Mouse (Mus musculus) adrenal gland, postnatal 25 days (tissue): ENCODE results near the gene Fibcd1. TPM values are rescaled to one million over a fixed set of nuclear protein-coding genes. Genes with fewer than 3 reads are reported as not detected.
A peak's percentile ranks its signal among the peaks of the same experiment; 100 is the strongest.

ENCODE experiments used
- DNase-seq: peaks from one replicate; pipeline ENCODE4 v3.0.0; 2021; ENCODE audit warnings: mixed read lengths
- long read RNA-seq: library from polyadenylated mRNA; stranded (forward); transcript quantifications from one replicate; pipeline ENCODE4 v2.0.0, GENCODE M21; 2021
- total RNA-seq: library from RNA; stranded (reverse); gene quantifications from 2 replicates; pipeline ENCODE4 v1.2.3, GENCODE M21; 2021

The Fibcd1 gene
- 0.06 TPM in 1 of 2 replicates, not detected in the other for total RNA-seq
- long read RNA-seq, result 0 reads

DNA sequence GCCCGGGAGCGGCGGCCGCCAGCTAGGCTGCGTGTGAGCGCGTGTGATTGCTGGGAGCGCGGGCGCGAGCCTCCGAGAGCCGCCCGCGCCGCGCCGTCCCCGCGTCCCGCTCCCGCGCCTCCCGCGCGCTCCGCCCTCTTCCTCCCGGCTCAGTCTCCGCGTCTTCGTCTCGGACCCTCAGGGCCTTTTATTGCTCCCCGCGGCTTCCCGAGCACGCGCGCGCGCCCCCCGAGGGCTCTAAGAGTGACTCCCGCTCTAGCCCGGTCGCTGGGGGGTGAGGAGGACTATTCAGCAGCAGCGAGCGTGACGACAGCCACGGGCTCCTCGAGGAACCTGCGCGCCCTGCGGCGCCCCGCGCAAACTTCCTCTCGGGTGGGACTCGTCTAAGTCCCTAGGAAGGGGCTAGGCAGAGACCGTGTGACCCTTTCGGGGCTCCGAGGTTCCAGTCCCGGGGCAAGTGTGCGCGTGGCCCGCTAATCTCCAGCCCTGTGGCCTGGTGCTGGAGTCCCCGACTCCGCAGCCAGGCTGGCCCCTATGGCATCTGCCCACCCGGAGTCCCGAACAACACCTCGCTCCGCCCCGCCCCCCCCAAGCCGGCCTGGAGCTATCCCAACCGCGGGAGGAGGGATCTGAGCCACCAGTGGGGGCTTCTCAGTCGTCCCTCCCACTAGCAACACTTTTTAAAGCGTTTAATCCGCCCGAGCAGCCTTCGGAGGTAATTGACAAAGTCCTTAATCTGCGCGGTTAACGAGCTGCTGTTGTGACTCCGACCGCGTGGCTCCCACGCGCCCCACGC, at the start of gene Fibcd1:
Gene Fibcd1, minus strand, starts transcription at position 110 of the 796 bp plus-strand sequence.
- DNase-seq, result peak; percentile 21

DNA sequence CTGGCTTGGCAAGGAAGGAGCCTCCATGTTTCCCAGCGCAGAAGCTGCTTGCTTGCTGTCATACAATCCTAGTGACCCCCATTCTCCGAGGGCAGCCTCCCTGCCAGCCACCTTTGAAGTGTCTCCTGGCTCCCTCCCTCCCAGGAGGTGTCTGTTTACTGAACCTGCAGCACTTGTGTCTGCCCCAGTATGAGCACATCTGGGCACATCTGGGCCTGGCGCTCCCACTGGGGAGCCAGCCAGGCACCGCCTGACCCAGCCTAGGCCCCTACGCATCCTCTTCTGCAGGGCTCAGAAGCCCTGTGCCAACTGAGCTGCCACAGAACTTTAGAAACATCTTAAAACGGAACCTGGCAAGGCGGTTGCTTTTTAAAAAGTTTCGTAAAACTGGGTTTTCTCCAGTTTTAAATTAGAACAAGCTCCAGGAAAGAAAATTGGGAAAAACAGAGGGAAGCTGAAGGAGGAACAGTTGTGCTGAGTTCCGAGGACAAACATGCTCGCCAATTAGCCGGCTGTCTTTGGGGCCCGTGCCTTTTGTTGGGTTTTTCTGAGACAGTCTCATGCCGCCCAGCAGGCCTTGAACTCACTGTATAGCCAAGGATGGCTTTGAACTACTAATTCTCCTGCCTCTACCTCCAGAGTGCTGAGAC, 48.5 kb upstream of the Fibcd1 start:
- no peak for DNase-seq

DNA sequence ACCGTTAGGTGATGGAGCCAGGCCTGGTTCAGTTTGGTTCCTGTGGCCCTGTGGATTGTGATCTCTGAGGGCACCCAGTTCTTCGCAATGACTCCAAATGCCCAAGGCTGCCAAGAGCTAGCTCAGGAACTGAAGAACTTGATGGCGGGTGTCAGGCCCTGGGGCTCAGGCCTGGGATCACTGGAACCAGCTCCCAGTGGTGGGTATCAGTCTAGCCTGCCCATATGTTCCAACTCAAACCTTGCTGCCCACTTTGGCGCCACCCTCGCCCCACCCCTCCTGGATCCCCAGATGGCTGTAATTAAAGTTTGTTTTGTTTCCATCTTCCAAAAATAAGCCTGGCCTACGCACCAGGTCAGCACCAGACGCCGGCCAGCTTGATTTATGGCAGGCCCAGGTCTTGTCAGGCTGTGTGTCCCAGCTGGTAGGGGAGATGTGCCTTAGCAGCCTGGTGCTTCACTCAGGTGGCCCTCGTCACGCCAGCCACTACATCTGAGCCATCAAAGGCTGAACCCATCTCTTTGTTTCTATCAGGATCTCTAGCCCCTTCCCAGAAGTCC, 47.4 kb upstream of the Fibcd1 start:
- DNase-seq, result no peak

DNA sequence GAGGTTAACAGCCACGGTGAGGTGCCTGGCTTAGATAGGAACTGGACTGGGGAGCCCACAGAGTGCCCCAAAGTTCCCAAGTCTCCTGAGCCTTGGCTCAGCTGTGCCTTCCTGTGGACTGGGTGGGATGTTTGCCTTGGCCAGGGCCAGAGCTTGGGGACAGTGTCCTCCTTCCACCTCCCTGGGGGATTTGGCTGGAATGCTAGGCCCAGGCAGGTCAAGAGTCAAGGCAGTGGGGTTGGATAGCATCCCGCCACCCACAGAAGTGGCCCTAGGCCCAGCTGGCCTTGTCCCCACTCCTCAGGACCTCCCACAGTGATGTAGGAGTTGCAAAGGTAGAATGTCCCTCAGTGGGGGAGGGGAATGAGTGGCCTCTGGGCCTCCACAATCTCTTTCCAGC, 45.4 kb upstream of the Fibcd1 start:
- DNase-seq, result no peak

DNA sequence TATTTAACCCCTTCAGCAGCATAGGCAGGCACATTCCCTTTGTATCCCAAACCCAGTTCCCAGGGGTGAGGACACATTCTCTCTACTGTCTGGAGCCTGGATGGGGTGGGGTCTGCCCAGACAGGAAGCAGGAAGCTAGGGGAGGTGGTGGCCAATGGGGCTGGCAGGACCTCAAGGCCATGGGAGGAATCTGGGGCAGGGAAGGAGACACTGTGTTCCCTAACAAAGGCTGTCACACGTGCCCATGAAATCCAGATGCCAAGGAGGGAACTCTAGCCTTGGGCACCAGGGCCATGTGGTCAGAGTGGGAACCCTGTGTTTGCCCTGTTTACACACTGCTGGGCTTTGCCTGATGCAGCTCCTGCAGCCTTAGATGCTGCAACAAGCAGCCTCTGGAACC, 43.1 kb upstream of the Fibcd1 start:
- no peak for DNase-seq

DNA sequence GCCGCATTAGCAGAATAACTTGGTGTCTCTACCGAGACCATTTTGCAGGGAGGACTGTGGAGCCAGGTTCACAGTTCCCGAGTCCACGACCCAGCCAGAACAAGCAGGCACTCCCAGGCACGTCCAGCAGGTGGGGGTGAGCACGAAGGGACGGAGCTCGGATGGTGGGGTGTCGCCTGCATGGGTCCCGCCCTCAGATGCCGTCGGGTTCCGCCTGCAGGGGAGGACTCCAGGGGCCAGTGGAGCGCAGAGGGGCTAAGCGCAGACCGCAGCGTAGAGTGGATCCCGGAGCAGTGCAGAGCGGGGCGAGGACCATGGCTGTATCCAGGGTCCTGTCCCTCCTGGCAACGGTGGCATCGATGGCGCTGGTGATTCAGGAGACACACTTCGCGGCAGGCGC, 41.2 kb upstream of the Fibcd1 start, which contains the start of gene Lamc3:
Gene Lamc3, plus strand, starts transcription at position 262 of the 400 bp plus-strand sequence.
- DNase-seq, result peak; percentile 56

DNA sequence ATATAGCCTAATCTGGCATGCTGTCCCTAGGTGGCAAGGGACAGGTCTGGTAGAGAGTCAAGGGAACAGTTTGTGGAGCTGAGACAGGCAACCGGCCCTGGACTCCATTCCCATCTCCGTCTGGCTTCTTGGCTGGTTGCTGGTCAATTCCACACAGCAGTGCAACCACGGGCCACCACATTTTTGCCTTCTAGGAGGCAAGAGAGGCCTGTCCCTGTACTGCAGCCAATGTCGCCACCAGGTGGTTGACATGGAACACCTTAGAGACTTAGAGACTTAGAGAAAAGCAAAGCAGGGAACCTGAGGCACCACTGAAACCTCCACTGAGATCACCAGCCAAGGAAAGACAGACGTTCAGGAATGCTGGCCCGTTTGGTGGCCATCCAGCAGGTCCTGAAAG, 39.0 kb upstream of the Fibcd1 start:
- DNase-seq, result peak; percentile 37

DNA sequence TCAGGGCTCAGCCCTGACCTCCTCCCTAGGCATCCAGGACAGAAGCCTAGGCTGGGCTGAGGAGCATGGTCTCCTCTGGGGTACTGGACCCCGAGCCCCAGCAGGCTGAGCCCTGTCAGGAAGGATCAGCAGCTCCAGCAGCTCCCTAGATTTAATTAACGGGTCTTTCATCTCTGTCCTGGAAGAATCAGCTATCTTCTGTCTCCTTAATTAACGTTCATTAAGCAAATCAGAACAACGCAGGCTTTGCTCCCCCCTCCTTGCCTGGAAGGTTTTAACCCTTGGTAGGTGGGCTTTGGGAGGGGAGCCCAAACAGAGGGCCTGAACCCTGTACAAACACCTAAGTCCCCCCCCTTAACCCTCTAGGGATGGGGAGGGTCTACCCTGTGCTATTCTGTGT, 37.3 kb upstream of the Fibcd1 start:
- DNase-seq, result no peak

DNA sequence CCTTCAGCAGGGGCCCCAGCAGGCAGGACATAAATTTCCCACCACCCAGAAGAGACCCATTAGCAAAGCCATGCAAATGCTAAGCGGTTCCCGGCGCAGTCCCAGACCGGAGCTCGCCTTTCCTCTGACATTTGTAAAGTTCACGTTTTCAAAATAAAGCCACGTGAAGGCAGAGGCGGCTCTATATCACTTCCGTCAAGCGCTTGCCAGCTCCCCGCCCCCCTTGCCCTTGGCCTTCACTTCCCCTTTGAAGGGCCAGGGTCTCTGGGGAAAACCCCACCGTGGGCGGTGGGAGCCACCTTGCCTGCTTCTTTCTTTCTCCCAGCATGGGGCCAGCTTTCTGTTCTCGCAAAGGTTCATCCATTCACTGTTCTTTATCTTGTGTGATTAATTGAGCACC, 35.1 kb upstream of the Fibcd1 start:
- no peak for DNase-seq

DNA sequence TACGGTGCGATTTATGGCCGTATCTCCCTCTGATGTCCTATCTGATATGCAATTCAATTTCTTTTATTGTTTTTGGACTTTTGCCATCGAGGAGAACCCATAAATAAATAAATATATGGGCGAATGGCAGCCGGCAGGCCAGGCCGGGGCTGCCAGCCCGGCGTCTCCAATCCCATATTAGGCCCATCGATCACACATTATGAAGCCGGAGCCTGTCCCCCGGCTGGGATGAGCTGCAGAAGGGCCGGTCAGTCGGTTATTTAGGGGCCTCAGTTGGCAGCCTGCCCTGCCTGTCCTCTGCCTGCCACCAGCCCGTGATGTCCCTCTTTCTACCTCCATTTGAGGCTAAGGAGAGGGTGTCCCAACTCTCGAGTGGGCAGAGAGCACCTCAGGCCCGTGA, 32.8 kb upstream of the Fibcd1 start:
- DNase-seq, result no peak

DNA sequence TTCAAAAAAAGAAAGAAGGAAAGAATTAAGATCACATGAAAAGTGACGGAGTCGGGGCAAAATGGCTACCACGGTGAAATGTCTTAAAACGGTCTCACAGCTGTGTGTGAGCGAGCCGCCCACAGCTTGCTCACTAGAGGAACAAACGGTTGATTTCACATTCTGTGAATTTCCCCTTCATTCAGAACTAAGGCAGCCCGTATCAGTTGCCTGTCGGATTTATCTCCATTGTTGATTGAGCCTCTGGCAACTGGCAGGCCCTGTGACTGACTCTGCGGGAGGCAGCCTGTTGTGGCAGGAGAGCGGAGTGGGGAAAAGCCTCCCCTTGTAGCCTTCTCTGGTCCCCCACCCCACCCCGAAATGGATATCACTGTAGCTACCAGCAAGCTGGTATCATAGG, 30.6 kb upstream of the Fibcd1 start:
- no peak for DNase-seq

DNA sequence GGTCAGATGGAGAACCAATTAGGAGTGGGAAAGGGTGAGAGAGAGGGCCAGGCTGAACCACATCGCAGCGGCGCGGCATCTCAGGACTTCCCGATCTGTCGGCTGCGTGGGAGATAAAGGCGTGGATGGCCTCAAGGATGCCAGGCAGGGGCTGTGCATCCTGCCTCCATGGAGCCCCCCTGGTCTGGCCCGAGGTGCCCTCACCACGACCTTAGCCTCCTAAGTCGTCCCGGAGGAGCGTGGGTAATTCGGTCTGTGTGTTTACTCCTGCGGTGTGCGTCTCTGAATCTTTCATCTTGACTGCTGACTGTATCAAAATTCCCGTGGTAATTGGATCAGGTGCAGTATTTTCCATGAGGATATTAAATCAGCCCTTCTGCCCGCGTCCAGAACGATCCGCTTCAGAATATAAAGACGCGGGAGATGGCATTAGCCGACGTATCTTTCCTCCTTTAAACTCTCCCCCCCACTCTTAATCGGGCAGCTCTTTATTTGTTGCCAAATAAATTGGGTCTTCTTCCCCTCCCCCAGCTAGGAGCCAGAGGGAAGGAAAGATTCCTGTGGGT, 28.6 kb upstream of the Fibcd1 start:
- DNase-seq, result no peak

DNA sequence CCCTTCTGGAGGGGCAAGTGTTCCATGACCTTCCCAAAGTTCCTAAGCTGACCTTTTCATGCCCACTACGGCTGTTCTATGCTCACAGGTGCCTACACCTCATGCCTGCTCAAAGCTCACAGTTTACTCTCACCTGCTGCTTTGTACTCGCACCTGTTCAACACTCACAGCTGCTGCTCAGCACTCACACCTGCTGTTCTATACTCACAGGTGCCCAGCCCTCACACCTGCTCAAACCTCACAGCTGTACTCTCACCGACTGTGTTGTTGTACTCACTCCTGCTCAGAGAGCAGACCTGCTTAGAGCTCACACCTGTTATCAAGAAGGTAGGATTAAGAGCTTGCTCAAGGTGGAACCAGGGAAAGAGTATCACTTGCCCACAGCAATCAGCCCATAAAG, 24.9 kb upstream of the Fibcd1 start:
- DNase-seq, result no peak

DNA sequence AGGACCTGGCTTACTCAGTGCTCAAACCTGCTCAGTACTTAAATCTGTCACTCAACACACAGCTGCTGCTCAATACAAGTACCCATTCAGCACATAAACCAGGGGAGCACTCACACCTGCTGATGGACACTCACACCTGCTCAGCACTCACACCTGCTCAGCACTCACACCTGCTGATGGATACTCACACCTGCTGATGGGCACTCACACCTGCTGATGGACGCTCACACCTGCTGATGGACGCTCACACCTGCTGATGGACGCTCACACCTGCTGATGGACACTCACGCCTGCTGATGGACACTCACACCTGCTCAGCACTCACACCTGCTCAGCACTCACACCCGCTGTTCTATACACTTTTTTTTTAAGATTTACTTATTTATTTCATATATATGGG, 23.9 kb upstream of the Fibcd1 start:
- DNase-seq, result no peak

DNA sequence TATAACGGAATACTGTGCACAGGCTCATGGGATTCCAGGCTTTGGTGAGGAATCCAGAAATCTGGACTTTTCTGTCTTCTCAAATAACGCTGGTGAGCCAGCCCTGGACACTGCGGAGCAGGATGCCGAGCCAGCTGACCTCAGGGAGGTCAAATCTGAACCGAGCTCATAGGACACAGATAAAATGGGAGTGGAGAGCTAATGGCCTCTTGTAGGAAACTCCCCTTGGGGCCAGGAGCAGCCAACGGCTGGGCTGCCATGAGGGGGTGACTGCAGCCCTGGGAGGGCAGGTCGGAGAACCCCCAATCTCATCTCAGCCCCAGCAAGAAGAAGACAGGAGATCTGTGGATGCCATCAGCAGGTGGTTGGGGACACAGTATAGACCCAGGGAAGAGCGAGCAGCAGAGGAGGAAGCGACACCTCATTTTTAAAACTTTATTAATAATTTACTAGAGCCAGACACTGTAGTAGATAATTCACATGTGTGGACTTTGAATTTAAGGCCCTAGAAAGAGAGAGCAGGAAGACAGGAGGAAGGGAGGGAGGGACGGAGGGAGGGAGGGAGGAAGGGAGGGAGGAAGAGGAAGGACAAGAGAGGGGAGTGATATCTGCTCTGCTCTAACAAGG, 22.8 kb upstream of the Fibcd1 start:
- DNase-seq, result no peak

DNA sequence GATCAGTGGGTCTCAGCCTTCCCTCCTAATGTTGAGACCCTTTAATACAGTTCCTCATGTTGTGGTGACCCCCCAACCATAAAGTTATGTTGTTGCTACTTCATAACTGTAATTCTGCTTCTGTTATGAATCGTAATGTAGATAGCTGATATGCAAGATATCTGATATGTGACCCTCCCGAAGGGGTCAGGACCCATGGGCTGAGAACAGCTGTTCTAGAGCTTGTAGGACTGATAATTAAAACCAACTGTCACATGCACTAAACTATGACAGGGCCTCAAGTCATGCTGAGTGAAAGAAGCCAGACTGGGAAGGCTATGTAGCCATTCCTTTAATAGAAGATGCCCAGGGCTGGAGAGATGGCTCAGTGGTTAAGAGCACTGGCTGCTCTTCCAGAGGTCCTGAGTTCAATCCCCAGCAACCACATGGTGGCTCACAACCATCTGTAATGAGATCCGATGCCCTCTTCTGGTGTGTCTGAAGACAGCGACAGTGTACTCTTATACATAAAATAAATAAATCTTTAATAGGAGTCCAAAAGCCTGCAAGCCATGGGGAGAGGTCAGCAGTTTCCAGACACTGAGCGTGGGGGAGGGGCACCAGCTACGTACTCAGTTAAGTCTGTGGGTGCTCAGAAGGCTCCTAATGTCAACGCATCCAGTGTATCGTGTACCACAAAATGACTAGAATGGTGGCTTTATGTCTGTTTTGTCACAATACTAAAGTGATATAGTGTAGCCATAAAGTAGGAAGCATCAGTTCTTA, 22.1 kb upstream of the Fibcd1 start:
- no peak for DNase-seq

DNA sequence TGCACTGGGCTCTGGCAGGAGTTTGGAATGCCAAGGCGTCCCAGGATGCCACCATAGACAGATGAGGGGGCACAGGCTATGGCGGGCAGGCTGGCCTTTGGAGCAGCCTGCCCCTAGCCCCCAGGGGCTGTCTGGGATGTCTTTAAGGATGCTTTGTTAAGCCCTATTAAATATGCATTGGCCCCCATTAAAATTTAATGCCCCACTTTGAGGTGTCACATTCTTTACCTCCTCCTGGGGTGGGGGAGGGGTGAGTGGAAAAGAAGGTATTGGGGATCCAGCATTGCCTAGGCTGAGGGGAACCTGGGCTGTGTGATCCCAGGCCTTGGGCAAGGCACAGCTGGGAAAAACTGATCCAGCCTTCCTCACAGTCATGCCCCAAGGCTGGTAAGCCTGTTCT, 20.0 kb upstream of the Fibcd1 start:
- DNase-seq, result no peak

DNA sequence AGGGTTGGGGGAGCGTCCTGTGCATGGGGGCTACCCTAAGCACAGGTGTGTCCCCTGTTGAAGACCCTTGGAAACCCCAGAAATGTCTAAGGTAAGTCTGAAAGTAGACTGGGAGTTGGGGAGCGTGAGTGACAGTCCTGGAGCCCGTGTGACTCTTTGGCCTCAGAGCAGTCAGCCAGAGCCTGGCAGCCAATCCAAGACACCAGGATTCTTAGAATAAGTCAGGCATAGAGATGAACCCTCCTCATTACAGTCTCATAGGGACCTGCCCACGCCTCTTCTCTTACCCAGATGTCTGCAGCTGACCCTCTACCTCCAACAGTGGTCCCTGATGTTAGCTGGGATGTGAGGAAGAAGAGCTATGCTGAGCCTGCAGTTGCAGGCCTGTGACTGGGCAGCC, 19.5 kb upstream of the Fibcd1 start:
- DNase-seq, result no peak

DNA sequence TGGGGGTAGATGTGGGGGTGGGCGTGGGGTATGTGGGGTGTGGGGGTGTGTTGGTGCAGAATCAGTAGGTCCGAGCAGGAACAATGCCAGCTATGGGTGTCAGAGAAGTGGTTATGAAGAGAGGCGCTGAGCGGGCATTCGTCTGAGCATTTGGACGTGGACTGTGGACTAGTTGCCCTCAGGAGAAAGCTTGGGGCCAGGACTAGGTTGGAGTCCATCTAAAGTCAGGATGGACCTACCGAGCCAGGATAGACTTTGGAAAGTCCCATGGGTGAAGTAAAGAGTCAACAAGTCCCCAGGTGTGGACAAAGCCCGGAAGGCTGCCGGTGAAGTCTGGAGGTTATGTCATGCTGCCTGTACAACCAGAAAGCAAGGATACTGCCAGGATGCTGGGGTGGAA, 19.1 kb upstream of the Fibcd1 start:
- DNase-seq, result no peak

DNA sequence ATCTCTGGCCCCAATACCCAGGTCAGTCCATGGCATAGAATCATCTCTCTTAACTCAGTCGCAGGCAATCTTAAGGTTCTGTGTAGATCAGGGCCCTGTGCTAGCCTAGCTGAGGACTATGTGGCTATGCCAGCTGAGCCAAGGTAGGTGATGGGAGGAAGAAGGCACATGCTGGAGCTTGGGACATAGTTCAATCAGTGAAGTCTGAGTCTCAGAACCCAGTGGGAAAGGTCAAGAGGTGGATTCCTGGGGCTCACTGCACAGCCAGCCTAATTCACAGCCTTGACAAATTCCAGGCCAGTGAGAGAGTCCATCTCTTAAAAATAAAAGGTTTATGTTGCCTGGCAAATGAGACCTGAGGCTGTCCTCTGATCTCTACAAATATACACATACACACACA, 18.0 kb upstream of the Fibcd1 start:
- DNase-seq, result no peak

DNA sequence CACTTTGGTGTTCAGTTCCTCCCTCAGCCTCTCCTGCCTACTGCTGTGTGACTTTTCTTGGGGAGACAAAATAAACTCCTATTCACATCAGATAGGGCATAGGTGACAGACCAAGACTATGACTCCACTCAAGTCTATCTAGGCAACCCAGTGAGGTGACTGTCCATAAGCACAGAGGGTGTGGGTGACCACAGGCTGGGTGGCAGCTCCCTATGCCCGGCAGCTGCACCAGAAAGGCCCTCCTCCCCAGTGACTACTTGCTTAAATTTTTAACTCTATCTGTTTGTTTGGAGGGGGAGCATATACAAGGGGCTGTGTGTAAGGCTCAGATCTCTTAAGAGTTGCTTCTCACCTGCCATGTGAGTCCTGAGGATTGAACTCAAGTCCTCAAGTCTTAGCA, 17.1 kb upstream of the Fibcd1 start:
- no peak for DNase-seq

DNA sequence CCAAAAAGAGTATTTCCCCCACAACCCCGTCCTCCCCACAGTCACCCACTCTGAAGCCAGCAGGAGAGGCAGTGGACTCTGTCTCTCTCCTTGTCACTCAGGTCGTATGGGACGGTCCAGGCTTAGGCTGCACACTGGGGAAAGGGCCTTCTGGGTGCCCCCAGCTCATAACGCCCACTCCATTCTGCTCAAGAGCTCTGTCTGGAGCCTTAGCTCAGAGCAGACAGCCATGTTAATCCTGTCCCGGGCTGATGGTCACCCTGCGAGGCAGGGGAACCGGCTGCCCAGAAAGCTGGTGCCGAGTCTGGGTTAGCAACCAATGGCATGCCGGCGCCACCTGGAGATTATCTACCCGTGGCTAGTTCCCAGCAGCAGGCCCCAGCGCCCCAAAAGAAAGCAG, 12.7 kb upstream of the Fibcd1 start:
- no peak for DNase-seq
